Mouse (Mus musculus): ENCODE results near the gene Hist1h3b.
"Not testable (repeated sequence)": the region's sequence is repeated elsewhere in the genome, so short reads cannot be mapped to it uniquely, and the experiment has no call there.

The Hist1h3b gene

DNA sequence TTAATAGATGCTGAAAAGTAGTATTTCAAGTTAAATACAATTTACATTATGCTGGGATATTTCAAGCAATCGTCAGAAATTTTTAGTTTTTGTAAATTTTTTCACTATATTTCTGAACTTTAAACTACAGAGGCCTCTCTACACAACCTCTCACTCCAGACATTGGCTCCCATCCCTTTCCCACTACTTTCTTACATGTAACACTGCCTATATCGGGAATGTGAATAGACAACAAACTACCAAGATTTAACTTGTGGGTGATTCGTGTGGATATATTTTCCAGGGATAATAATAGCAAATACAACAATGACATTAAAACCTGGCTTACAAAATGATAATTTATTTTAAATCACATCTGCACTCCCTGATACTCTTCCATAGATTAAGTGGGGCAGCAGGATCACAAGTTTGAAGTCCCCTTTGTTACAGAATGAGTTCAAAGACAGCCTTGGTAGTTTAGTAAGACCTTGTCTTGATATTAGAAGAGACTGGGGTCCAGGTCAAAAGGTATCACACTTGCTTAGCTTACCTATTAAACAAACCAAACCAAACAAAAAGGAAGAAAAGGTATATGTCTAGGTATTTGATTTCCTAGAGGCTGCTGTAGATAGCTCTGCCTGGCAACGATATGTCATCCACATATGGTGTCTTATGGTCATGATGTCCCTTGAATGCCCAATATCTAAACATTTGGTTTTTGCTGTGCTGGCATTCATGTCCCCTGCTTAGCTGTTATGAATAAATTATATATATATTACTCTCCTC is 1.4 kb downstream of the Hist1h3b start:
- peak; percentile 3 for DNase-seq (ENCODE audit: low read depth)

GRCm38 (mm10) chr13:23755000-23755399 is 2.9 kb downstream of the Hist1h3b start:
- DNase-seq (ENCODE audit: low read depth) = no peak

DNA sequence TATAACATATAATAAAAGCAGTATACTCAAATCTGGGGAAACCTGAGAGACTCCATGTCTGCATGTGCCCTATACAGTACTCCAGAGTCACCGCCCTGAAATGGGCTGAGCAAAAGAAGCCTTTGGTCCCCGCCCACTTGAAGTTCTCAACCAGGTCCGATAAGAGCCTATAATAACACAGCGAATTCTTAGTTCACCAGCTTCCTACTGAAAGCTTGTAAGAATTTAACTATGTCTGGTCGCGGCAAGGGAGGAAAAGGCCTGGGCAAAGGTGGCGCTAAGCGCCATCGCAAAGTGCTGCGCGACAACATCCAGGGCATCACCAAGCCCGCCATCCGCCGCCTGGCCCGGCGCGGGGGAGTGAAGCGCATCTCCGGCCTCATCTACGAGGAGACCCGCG is 4.7 kb downstream of the Hist1h3b start, which contains the start of gene Hist1h4b:
TSS of gene Hist1h4b (plus strand) at position 224 of the 400 bp plus-strand sequence.
- peak; percentile 94 for DNase-seq (ENCODE audit: low read depth)

GRCm38 (mm10) chr13:23757211-23757773 is 5.2 kb downstream of the Hist1h3b start:
- DNase-seq (ENCODE audit: low read depth) = peak; percentile 59

DNA sequence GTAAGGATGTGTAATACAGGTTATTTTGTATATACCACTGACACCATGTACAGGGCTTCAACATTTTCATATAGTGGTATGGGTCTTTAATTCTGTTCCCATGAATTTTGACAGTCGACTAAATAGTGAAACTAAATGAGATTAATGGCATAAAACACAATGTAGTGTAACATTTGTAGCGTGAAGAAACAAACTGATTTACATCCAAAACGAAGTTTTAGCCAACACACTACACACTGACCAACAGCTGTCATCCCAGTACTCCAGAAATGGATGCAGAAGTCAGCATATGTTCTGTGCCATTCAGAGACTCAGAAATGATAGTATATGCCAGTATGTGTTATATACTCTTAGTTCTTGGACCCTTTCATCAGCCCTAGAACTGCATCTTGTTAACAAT is 5.9 kb downstream of the Hist1h3b start:
- DNase-seq (ENCODE audit: low read depth) = no peak

DNA sequence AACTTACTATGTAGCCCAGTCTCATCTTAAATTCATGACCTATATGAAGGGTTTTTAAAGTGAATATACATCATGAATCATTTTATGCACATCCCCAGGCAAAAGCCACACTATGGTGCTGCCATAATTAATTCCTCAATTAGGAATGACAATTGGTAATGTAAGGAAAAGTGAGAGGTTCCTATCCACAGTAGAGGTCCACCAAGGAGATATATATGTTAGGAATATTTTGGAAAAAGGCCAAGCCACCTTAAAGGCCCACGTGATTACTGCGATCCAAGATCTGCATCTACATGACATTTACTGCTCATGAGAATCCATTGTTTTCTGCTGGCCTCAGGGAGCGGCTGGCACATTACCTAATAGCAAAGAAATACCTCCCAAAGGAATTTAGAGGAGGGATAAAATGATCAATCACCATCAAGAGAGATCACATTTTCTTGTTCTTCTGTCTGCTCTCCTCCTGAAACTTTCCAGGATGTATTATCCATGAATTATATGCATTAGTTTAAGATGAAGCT is 7.2 kb downstream of the Hist1h3b start:
- DNase-seq (ENCODE audit: low read depth) = peak; percentile 4

DNA sequence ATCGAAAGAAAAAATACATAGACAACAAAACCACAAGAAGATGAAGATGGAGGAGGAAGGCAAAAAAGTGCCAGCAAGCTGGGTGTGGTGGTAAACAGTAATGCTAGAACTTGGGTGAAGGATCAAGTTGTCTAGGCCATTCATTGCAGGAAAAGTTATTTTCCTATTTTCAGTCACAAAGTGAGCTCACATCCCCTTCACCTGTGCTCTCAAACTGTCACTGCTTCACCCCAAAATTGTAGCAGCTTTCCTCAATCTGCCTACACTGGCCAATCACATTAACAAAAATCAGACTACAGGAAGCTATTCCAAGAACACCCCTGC is 7.8 kb downstream of the Hist1h3b start:
- DNase-seq (ENCODE audit: low read depth) = no peak

DNA sequence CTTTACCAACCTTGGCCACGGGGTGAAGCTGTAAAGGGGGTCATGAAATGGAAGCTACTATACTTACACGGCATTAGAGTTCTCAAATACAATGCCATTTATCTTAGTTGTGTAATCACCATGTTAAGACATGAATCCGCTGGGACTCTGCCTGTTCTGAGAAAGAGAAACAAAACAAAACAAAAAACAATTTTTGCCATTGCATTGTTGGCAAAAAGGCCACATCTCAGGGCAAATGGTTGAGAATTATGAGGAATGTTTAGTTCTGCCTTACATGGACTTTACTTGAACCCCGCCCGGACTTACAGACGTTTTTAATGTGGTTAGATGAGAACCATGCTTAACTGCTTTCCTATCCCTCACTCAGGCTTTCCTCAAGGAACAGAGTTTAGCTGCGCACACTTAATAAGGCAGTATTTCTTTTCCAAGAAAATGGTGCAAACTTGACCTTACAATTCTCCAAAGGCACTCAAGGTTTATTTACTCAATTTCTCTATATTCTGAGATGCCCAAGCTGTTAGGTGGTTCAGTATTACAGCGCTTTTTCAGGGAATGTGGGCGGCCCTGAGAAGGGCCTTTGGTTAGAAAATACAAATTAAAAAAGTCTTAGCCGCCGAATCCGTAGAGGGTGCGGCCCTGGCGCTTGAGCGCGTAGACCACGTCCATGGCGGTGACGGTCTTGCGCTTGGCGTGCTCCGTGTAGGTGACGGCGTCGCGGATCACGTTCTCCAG is 8.3 kb downstream of the Hist1h3b start:
- peak; percentile 52 for DNase-seq (ENCODE audit: low read depth)

DNA sequence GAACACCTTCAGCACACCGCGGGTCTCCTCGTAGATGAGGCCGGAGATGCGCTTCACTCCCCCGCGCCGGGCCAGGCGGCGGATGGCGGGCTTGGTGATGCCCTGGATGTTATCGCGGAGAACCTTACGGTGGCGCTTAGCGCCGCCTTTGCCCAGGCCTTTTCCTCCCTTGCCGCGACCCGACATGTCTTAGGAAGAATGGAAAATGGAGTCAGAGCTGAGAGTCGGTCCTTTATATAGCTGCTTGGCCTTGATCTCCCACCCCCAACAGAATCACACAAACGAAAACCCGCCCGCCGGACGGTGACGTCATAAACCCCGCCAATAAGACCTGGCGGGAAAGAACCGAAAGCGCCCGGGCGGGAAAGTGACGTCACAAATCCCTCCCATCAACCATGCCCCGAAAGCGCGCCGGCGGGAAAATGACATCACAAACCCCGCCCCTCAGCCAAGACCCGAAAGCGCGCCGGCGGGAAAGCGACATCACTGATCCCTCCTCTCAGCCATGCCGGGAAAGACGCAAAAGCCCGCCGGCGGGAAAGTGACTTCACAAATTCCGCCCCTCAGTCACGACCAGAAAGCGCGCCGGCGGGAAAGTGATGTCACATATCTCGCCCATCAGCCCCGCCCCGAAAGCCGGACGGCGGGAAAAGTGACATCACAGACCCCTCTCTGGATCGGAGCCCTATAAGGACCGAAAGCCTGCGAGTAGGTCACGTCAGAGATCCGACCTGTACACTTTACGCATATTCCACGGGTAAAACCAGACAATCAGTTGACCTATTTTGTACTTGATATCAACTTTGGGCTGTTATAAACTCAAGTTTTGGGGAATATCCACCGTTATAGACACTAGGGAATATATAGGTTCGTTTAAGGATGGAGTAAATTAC is 9.2 kb downstream of the Hist1h3b start, which contains the start of gene Hist1h4a:
TSS of gene Hist1h4a (minus strand) at position 259 of the 893 bp plus-strand sequence.
- peak; percentile 99 for DNase-seq (ENCODE audit: low read depth)

DNA sequence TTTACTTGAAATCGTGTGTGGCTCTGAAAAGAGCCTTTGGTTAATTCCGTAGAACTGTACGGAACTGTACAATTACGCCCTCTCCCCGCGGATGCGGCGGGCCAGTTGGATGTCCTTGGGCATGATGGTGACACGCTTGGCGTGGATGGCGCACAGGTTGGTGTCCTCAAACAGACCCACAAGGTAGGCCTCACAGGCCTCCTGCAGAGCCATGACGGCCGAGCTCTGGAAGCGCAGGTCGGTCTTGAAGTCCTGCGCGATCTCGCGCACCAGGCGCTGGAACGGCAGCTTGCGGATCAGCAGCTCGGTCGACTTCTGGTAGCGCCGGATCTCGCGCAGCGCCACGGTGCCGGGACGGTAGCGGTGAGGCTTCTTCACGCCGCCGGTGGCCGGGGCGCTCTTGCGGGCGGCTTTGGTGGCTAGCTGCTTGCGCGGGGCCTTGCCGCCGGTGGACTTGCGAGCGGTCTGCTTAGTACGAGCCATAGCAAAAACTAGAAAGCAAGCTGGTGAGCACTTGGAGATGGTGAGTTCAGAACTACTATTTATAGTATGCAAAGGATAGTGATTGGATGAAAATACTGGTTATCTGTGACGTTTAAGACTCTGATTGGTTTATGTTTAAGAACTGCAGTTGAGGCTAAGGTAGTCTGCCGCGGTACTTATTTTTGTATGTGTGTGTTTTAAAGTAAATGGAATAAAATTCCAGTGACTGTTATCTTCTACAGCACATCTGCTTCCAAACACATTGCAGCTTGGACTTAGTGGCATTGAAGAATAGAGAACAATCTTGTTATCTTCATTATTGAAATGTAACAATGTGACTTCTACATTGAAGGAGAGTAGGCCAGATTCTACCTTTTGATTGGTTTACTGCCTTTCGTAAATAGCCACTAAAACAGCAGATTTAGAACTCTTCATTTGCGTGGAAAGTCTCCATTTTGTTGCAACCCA is 10.1 kb downstream of the Hist1h3b start, which contains the start of gene Hist1h3a:
TSS of gene Hist1h3a (minus strand) at position 516 of the 951 bp plus-strand sequence.
- peak; percentile 92 for DNase-seq (ENCODE audit: low read depth)

DNA sequence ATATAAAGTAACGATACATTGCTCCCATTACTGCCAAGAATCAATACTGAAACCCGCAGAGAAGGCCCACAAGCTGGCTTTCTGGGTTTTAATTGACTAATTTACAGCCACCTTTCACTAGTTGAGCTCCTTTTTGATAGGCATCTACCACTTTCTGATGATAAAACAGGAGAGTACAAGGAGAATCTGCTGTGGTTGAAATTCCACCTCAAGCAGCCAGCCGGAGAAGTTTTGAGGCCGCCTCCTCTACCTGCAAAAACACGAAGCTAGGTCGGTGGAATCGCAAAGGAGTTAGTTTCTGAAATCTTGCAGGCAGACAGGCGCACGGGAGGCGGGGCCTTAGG is 11.1 kb downstream of the Hist1h3b start:
- no peak for DNase-seq (ENCODE audit: low read depth)

DNA sequence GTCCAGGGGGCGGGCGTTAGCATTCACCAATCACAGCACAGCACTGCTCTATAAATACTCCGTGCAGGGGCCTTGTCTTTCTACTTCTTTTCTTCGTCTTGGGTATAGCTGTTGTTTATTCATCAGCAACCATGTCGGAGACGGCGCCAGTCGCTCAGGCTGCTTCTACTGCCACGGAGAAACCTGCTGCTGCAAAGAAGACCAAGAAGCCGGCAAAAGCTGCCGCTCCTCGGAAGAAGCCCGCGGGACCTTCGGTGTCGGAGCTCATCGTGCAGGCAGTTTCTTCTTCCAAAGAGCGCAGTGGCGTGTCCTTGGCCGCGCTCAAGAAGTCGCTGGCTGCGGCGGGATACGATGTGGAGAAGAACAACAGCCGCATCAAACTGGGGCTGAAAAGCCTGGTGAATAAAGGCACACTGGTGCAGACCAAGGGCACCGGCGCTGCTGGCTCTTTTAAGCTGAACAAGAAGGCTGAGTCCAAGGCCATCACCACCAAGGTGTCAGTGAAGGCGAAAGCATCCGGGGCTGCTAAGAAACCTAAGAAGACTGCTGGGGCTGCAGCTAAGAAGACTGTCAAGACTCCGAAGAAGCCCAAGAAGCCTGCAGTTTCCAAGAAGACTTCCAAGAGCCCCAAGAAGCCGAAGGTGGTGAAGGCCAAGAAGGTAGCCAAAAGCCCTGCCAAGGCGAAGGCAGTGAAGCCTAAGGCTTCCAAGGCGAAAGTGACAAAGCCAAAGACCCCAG is 11.7 kb downstream of the Hist1h3b start, which contains the start of gene Hist1h1a:
TSS of gene Hist1h1a (plus strand) at position 81 of the 738 bp plus-strand sequence.
- DNase-seq (ENCODE audit: low read depth) = peak; percentile 95

GRCm38 (mm10) chr13:23764324-23765171 is 12.5 kb downstream of the Hist1h3b start:
- DNase-seq (ENCODE audit: low read depth) = peak; percentile 7

DNA sequence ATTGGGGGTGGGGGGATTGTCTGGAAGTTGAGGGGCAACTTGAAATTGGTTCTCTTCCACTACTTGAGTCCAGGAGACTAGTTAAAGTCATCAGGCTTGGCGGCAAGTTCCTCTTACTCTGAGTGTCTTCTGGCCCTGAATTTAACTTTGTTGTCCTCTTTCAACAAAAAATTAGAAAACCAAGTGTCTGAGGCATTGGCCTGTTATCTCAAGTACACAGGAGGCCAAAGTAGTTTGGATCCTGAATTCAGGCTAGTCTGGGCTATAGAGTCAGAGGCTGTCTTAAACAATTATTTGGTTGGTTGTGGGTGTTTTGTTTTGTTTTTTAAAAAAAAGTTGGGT is 13.1 kb downstream of the Hist1h3b start:
- DNase-seq (ENCODE audit: low read depth) = peak; percentile 6

DNA sequence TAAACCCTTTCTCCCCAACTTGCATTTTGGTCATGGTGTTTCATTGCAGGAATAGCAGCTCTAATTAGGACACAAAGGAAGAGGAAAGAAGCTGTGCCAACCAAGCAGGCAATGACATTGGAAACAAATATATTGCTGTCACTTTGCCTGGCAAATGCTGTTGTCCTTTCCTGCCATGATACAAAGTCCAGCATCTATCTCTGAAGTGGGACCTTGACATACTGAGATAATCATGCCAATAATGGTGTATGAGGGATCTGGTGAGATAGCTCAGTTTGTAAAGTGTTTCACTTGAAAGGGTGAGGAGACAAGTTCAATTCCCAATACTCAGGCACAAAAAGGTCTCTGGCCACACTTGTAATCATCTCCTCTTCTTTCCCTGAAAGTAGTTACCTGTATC is 14.7 kb downstream of the Hist1h3b start:
- no peak for DNase-seq (ENCODE audit: low read depth)

- no peak for DNase-seq (ENCODE audit: low read depth)
Observed at GRCm38 (mm10) chr13:23768834-23769397, 16.8 kb downstream of the Hist1h3b start.

DNA sequence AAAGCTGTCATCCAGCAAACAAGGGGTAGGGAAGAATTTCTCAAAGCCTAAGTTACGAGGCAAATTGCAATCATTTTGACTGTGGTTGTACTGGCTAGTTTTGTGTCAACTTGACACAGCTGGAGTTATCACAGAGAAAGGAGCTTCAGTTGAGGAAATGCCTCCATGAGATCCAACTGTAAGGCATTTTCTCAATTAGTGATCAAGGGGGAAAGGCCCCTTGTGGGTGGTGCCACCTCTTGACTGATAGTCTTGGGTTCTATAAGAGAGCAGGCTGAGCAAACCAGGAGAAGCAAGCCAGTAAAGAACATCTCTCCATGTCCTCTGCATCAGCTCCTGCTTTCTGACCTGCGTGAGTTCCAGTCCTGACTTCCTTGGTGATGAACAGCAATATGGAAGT is 17.5 kb downstream of the Hist1h3b start, which contains the start of gene Trim38:
TSS of gene Trim38 (plus strand) at position 301 of the 400 bp plus-strand sequence.
- not testable (repeated sequence) for DNase-seq (ENCODE audit: low read depth)

GRCm38 (mm10) chr13:23772561-23773313 is 20.7 kb downstream of the Hist1h3b start:
- DNase-seq (ENCODE audit: low read depth) = no peak

Measured in naive thymus-derived CD4-positive, alpha-beta T cell, adult 2 months (primary cell).